Mouse (Mus musculus): Measurements from ENCODE around the gene Il22ra1. TPM values are rescaled to one million over a fixed set of nuclear protein-coding genes. Genes with fewer than 3 reads are reported as not detected.

Il22ra1 gene
- polyA plus RNA-seq, 1 experiment: 3.0 TPM

DNA sequence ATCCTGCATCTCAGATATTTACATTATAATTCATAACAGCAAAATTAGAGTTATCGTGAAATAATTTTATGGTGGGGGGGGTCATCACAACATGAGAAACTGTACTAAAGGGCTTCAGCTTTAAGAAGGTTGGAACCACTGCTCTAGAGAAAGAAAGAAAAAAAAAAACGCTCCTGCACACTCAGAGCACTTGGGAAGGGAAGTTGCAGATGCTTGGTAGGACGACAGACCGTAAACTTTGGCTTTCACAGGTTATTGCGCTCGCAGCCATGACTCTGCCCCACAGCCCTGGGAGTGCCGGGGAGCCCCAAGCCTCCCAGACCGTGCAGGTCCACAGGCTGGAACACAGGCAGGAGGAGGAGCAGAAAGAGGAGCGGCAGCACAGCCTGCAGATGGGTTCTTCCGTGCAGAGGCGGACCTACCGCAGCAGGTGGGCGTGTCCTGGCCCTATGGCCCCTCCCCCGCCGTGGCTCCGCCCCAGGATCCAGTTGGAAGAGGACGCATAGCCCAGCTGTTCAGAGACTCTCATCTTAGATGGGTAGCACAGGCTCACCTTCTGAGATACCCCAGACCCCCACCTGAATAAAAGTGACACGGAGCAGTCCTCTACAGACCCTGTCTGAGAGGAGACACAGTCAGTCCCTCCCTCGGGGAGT, 34.4 kb downstream of the Il22ra1 start:
- TF ChIP-seq POLR2A (IDR thresholded peaks at IDR 0.05; ENCODE audit: borderline replicate concordance, extremely low read depth, low read depth, low read length) (no peak), CTCF (IDR thresholded peaks at IDR 0.05; ENCODE audit: insufficient read depth, low read length) (no peak)
- 7% methylated on average over 19 of the region's 19 CpGs for WGBS
- Histone ChIP-seq H3K4me1 (ENCODE audit: control insufficient read depth, insufficient read depth, low read length) (no peaks in the 10 kb centered on the region), H3K4me3 (replicated peaks; ENCODE audit: extremely low read depth, low read depth, low read length) (no peak overlapping the region)
- DNase-seq: peak; percentile 51

DNA sequence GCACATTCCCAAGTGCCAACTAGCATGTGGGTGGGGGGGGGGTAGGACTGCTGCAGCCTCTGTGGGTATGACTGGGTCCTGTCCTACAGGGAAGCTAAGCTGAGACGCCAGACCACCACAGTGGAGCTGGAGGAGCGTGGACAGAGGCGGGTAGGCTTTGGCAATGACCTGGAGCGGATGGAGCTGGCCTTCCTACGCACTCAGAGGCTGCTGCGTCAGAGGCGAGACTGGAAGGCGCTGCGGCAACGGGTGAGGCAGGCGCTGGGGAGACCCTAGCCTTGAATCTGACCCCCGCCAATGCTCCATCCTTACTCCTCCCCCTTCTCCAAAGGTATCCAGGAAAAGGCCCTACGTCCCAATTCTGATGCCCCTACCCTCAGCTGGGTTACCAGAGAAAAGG, 36.7 kb downstream of the Il22ra1 start:
- no peak overlapping the region for H3K4me3 ChIP-seq (replicated peaks; ENCODE audit: extremely low read depth, low read depth, low read length)
- no peak for TF ChIP-seq POLR2A (IDR thresholded peaks at IDR 0.05; ENCODE audit: borderline replicate concordance, extremely low read depth, low read depth, low read length)
- TF ChIP-seq CTCF (IDR thresholded peaks at IDR 0.05; ENCODE audit: insufficient read depth, low read length): no peak
- no peaks in the 10 kb centered on the region for H3K4me1 ChIP-seq (ENCODE audit: control insufficient read depth, insufficient read depth, low read length)
- WGBS: 82% methylated on average over 13 of the region's 13 CpGs
- DNase-seq: no peak

DNA sequence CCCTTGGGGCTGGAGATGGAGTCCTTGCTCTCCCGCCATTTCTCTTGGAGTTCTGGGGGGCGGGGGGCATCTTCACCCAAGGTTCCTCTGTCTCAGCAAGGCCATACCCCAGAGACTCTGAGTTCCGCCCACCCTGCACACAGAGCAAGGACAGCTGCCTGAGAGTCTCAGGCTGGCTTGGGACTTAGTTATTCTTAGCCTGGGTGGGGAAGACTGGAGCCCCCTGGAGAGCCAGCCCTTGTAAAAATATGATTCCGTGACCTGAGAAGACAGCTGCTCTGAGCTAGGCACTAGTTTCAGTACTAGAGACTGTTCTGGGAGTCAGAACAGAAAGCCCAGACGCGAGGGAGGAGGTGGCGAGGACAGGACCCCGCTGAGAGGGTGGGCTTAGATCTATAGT, 37.7 kb downstream of the Il22ra1 start:
- no peak for DNase-seq
- Histone ChIP-seq H3K4me3 (replicated peaks; ENCODE audit: extremely low read depth, low read depth, low read length) (no peak overlapping the region), H3K4me1 (ENCODE audit: control insufficient read depth, insufficient read depth, low read length) (no peaks in the 10 kb centered on the region)
- TF ChIP-seq POLR2A (IDR thresholded peaks at IDR 0.05; ENCODE audit: borderline replicate concordance, extremely low read depth, low read depth, low read length) (no peak), CTCF (IDR thresholded peaks at IDR 0.05; ENCODE audit: insufficient read depth, low read length) (no peak)
- WGBS: 76% methylated on average over 8 of the region's 8 CpGs

DNA sequence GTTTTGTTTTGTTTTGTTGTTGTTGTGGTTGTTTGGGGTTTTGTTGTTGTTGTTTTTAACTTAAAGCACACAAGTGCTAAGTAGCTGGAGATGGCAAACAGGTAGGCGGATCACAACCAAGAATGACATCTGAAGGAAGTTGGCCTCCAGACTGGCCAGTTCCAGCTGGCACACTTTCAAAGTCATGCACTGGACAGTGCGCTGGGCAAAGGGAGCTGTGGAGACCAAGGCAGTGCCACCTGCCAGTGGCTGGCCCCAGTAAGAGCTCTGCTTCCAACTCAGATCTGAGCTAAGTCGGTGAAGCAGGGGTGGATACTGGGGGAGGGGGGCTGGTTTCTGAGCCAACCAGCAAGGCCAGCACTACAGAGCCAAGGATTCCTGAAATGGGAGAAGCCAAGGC, 39.0 kb downstream of the Il22ra1 start:
- no peaks in the 10 kb centered on the region for H3K4me1 ChIP-seq (ENCODE audit: control insufficient read depth, insufficient read depth, low read length)
- no peak for TF ChIP-seq POLR2A (IDR thresholded peaks at IDR 0.05; ENCODE audit: borderline replicate concordance, extremely low read depth, low read depth, low read length)
- TF ChIP-seq CTCF (IDR thresholded peaks at IDR 0.05; ENCODE audit: insufficient read depth, low read length): no peak
- H3K4me3 ChIP-seq (replicated peaks; ENCODE audit: extremely low read depth, low read depth, low read length): no peak overlapping the region
- WGBS: 51% methylated on average over 3 of the region's 3 CpGs
- no peak for DNase-seq

DNA sequence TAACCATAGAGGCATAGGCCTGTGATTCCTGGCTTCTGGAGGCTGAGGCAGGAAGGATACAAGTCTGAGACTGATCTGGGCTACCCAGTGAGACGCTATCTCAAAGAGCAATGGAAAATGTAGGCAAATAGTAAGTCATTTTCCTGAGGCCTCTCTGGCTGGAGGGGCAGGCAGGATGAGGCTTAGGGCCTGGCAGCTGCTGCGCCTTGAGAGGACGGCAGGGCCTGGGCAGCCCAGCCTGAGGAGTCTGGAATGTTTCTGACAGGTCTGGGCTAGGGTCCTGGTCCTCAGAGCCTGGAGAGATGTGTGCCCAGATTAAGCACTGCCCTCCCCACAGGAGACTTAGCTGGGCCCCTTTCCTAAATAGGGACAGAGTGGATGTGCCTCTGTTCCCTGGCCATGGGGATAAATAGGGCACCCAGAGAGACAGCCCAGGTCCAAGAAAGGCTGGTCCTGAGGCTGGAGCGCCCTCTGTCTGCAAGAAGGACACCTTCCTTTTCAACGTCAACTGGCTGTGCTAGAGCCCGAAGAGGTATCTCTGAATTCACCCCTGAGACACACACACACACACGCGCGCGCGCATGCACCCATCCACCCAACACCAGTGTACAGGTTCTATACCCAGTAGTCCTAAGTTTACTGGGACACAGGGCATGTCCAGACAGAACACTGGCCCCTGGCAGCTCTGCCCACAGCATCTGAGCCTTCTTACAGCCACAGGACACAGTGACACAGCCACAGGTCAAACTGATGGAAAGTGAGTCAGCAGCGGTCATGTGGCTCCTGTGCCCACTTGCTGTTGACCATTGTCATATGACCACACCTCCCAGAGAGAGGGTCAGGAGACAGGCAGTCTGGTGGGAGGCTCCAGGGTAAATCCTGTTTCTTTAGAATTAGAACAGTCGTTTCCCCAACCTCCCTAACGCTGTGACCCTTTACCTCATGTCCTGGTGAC, 40.9 kb downstream of the Il22ra1 start:
- Histone ChIP-seq H3K4me1 (ENCODE audit: control insufficient read depth, insufficient read depth, low read length) (no peaks in the 10 kb centered on the region), H3K4me3 (replicated peaks; ENCODE audit: extremely low read depth, low read depth, low read length) (no peak overlapping the region)
- TF ChIP-seq CTCF (IDR thresholded peaks at IDR 0.05; ENCODE audit: insufficient read depth, low read length) (peak; percentile 61), POLR2A (IDR thresholded peaks at IDR 0.05; ENCODE audit: borderline replicate concordance, extremely low read depth, low read depth, low read length) (no peak)
- DNase-seq: peak; percentile 20
- WGBS: 62% methylated on average over 14 of the region's 14 CpGs

DNA sequence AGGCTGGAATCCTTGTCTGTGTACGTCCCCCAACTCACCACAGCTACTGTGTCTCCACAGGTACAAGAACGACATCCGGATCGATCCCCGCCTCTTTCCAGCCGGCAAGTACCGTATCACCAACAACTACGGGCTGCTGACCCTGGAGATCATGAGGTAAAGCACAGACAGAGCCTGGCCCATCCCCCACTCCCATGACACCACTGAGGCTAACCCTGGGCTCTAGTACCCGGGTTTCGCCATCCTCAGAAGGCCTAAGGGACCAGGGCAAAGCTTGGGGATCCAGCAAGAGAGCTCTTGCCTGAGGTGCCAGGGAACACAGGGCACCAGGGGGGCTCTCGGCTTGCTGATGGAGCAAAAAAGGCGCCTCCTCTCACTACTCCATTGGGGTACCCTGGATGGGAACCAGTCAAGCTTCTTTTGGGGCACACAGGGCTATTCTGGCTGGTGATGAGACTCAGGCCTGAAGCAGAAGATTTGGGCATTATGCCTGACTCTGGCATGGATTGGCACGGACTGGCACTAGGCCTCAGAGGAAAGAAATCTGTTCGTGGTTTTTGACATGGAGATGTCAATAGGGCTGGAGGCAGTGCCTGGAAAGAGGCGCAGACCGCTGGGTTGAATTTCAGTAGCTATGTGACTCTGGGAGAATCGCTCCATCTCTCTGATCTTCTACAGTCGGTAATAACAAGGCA, 42.8 kb downstream of the Il22ra1 start:
- Histone ChIP-seq H3K4me1 (ENCODE audit: control insufficient read depth, insufficient read depth, low read length) (no peaks in the 10 kb centered on the region), H3K4me3 (replicated peaks; ENCODE audit: extremely low read depth, low read depth, low read length) (no peak overlapping the region)
- no peak for DNase-seq
- no peak for TF ChIP-seq POLR2A (IDR thresholded peaks at IDR 0.05; ENCODE audit: borderline replicate concordance, extremely low read depth, low read depth, low read length)
- no peak for TF ChIP-seq CTCF (IDR thresholded peaks at IDR 0.05; ENCODE audit: insufficient read depth, low read length)
- 85% methylated on average over 18 of the region's 18 CpGs for WGBS

DNA sequence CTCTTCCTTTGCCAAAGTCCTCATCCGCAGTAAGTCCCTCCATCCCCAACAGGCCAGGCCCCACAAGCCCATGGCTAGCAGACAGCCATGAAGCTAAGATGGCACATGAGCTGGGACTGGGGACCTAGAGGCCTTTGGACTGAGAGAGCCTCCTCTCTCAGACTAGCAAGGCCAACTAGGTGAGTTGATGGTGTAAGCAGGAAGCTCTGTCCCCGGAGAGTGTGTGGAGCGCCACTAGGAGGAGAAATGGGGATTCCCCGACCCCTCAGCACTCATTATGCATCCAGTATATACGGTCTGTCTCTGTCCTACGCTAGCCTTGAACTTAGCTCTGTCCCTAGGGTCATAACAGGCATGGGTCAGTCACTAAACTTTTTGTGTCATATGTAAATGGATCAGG, 43.6 kb downstream of the Il22ra1 start:
- 73% methylated on average over 6 of the region's 6 CpGs for WGBS
- TF ChIP-seq CTCF (IDR thresholded peaks at IDR 0.05; ENCODE audit: insufficient read depth, low read length): no peak
- TF ChIP-seq POLR2A (IDR thresholded peaks at IDR 0.05; ENCODE audit: borderline replicate concordance, extremely low read depth, low read depth, low read length): no peak
- Histone ChIP-seq H3K4me3 (replicated peaks; ENCODE audit: extremely low read depth, low read depth, low read length) (no peak overlapping the region), H3K4me1 (ENCODE audit: control insufficient read depth, insufficient read depth, low read length) (no peaks in the 10 kb centered on the region)
- no peak for DNase-seq

DNA sequence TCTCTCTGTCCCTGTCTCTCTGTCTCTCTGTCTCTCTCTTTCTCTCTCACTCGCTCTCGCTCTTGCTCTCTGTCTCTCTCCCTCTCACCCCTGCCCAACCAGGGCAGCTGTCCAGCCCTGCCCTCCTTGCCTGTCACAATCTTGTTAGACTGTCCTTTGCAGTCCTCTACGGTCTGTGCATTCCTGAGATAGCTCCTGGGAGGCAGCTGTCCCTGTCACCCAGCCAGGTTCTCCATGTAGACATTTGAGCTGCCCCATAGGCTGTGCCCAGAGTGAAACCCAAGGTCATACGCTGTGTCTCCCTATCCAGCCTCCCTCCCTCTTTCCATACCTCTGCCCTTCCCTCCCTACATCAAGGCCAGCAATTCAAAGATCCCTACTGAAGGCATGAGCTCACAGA, 44.7 kb downstream of the Il22ra1 start:
- Histone ChIP-seq H3K4me1 (ENCODE audit: control insufficient read depth, insufficient read depth, low read length) (no peaks in the 10 kb centered on the region), H3K4me3 (replicated peaks; ENCODE audit: extremely low read depth, low read depth, low read length) (no peak overlapping the region)
- TF ChIP-seq CTCF (IDR thresholded peaks at IDR 0.05; ENCODE audit: insufficient read depth, low read length): no peak
- no peak for TF ChIP-seq POLR2A (IDR thresholded peaks at IDR 0.05; ENCODE audit: borderline replicate concordance, extremely low read depth, low read depth, low read length)
- WGBS: 62% methylated on average over 4 of the region's 4 CpGs
- DNase-seq: no peak

DNA sequence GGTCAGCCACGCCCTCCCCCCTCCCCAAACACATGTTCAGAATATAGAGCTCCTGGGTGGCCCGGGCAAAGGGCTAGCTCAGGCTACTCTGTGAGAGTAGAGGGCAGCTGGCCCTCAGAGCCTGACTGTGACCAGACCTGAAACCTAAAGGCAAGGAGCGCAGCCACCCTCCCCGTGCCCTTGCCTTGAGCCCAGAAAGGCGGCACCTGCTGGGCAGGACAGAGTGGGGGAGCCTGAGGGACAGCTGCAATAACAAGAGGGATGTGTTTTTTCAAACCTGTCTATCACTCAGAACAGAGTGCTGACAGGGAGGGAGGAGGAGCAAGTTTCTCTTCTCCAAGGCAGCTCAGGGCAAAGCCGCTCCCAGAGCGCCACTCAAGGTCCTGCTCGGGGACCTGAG, 46.5 kb downstream of the Il22ra1 start:
- WGBS: 59% methylated on average over 8 of the region's 8 CpGs
- no peak overlapping the region for H3K4me3 ChIP-seq (replicated peaks; ENCODE audit: extremely low read depth, low read depth, low read length)
- no peak for DNase-seq
- no peaks in the 10 kb centered on the region for H3K4me1 ChIP-seq (ENCODE audit: control insufficient read depth, insufficient read depth, low read length)
- TF ChIP-seq POLR2A (IDR thresholded peaks at IDR 0.05; ENCODE audit: borderline replicate concordance, extremely low read depth, low read depth, low read length): no peak
- TF ChIP-seq CTCF (IDR thresholded peaks at IDR 0.05; ENCODE audit: insufficient read depth, low read length): no peak

All from lung, adult 2 months (tissue).